Mouse (Mus musculus) T-cell, adult 2 months (primary cell): ENCODE measurements at regions not wholly inside any gene's neighbourhood (a gene's known extent, or its start where the extent isn't known, plus 50 kb on each side); places are given as distances from the start of the nearest gene placed in this dataset.

Experiments
- DNase-seq: peaks from one replicate; pipeline ENCODE4 v3.0.0; 2022; ENCODE audit warnings: low spot score

DNA sequence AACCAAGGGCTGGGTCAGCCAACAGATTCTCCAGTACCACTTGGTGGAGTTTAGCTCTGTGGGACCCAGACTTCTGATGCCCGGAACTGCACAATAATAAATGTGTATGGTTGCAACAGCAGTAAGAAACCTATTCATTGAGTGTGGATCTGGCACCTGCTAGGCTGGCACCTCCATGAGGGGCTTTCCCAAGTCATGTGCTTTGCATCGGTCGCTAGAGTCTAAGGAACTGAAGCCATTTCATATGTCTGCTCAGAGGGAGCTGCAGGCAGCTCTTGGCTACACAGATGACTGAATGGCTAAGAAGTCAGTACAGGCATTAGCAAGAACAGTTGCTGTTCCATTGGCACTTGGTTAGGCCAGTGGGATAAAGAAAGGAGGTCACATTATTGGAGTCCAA, 65.6 kb upstream of the Bcl6 start:
- no peak for DNase-seq

DNA sequence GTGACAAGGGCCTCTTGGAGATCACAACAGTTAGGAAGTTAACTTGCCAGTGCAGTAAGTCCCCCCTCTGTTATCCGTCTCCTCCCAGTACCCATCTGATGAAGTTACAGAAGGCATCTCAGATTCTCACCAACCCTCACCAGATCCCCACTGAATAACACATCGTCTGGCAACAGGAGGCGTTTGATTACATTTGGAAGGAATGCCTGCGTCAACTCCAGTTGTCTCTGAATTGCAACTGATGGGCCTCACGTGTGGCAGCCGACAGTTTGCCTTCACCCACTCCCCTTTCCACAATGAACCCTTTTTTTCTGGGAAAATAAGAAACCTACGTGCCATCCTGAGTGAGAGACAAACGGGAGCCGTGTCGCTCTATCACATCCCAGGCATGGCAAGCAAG, 64.8 kb upstream of the Bcl6 start:
- no peak for DNase-seq

DNA sequence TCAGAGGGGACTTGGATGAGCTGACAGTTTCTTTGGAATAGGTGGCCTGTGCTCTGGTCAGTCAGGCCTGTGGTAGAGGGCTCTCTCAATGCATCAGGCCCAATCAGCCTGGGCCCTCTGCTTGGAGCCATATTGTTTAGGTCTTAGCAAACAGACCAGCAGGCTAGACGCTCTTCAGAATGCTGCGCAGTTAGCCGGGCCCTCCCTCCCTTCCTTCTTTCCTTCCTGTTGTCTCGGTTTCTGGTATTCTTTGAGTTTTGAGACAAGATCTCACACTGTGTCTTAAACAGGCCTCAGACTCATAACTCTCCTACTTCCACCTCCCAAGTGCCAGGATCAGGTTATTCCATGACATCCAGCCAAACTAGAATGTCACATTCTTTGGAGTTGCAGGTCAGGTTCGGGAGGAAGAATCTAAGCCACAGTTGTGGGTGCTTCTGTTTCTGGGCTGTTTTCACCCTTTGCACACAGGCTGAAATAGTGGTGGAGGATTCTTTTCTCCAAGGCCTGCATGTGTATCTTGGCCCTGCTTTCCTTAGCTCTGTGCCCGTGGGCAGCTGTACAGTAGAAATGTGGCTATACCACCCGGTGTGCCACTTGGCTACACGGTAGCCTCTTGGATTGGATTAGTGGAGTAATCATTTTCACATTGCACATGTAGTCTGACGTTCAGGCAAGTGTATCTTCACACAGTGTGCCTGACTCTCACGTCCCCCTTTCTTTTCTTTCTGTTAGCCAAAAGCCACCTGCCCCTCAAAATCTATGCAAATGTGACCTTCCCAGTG, 62.4 kb upstream of the Bcl6 start:
- DNase-seq = no peak

DNA sequence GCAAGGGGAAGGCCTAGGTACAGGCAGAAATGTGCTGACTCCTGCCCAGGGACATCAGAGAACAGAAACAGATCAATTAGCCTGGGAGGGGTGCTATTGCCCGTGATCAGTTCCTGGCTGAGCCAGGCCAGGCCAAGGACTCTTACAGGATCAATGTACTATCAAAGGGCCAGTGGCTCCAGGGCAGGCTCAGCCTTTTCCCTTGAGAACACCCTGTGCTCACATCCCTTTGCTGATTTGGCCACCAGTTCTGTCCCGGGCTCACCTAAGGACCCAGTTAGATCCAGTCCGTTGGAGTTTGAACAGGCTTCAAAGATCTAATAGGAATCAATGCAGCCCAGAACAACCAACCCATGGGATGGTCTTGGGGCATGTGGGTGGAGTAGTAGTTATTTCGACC, 55.1 kb upstream of the Bcl6 start:
- DNase-seq = no peak

DNA sequence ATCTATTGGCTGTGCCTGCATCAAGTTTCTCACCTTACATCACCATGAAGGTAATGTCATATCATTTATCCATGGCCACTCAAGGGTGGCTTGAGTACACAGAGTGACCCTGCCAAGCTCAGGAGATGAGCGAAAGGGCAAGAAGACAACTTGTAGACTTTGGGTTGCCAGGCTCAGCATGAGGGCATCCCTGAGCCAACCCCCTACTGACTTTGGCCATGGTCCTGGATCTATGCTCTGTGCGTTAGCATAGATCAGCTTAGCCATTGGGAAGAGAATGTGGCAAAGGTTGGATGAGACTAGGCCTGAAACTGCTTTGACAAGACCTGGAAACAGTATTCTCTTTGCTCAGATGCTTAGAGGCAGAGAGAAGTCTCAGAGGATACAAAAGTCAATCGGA, 54.3 kb upstream of the Bcl6 start:
- no peak for DNase-seq

DNA sequence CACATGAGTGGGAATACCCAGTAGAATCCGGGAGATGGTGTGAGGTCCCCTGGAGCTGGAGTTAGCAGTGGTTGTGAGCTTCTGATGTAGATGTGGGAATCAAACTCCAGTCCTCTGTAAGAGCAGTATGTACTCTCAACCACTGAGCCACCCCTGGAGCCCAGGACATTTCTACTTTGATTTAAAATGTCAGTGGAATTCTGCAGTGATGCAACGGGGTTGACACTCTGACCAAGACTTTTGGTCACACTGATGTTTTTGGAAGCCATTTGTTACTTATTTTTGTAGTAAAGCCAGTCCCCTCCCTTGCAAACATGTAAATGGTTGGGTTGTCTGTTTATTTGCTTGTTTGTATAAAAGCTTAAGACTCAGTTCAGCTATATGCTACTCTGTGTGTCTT, 53.6 kb upstream of the Bcl6 start:
- no peak for DNase-seq

DNA sequence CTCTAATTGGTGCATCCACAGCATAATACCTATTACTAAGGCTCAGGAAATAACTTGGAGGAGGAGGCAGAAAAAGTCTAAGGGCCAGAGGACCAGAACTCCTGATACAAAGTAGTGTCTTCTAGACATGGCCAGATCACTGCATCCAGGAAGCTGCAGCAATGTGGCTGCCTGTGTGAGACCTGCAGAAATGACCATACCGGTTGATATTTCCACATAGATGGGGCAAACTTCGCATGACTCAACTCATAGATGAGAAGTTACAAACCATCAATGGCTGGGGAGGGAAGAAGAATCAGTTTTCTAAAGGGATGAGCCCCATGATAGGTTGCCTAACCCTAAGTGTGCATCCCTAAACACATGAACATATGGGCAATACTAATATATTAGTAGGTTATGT, 52.8 kb upstream of the Bcl6 start:
- DNase-seq = no peak

DNA sequence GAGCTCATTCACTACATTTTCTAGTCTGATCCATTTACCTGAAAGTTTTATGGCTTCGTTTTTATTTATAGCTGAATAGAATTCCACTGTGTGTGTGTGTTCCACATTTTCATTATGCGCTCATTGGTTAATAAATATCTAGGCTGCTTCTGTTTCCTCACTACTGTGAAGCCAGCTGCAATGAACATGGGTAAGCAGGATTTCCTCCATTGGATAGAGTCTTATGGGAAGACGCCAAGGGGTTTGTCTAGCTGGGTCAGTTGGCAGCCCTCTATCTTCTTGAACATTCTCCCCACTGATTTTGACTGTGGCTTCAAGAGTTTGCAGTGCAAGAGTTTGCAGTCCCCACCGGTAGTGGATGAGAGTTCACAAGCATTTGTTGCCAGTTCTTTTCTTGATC, 51.1 kb upstream of the Bcl6 start:
- DNase-seq = no peak
